Mouse (Mus musculus): ENCODE measurements at regions not wholly inside any gene's neighbourhood (a gene's known extent, or its start where the extent isn't known, plus 50 kb on each side); places are given as distances from the start of the nearest gene placed in this dataset.
"Not testable (repeated sequence)": the region's sequence is repeated elsewhere in the genome, so short reads cannot be mapped to it uniquely, and the experiment has no call there.

DNA sequence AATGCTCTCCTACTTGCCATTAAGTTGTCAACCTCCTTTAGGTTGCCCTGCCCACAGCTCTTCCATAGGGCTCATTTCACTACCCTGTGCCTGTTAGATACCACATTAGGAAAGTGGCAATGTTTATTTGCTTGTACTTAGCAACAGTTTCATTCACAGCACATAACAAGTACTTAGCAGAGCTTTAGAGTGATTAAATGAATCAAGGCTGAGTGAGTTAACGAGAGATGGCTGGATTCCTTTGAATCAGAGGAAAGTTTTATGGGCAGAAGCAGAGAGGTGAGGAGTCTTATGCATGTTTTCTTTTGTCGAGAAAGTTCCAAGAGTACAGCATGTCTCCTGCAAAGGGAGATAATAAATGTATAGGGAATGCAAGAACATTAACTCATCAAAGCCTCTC lies 60.5 kb downstream of the Ptgs2 start:
- DNase-seq (ENCODE audit: low spot score in 2 of 2), result no peak

DNA sequence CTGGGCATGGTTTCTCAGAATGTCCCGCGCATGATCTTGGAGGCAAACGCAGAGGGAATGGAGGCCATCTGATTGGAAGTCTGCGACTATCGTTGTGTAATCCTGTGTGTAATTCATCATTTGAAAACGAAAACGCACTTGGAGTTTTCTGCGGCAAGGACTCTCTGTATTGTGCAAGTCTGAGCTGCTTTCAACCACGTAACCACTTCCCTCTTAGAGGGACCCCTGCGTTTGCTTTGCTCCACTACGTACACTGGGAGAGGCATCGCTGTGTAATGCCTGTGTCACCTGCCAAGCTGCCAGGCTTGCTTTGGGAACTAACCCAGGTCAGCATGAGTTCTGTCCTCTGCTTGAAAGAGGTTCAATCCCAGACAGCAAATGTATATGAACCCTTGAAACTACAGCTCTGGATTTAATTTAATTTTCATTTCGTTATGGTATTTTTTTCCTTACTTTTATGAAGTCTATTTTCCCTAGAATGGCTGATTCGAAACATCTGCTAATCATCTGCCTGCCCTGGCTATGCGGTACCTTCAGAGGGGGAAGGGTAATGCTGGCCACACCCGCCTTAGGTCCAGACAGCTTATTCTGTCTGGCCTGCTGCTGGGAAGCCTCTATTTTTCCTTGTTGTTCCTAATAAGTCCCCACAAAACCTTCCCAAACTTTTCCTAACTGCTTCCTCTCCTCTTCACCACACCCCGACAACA lies 65.2 kb downstream of the Ptgs2 start:
- peak in 1 of 2 experiments; percentile 3 for DNase-seq (ENCODE audit: low spot score in 2 of 2)

DNA sequence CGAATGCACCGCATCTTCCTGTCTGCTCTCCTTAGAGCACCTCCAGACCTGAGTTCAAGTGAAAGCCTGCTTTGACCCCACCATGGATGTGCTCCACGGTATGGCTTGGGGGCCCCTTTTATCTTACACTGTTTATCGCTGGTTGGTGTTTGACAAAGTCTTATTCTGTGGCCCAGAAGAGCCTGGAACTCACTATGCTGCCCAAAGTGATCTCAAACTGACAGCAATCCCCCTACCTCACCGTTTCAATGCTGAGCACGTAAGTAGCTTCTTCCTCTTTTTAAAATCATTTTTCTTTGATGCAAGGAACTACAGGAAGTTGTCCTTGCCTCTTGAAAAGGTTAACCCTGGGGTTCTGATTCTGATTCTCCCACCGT lies 65.8 kb downstream of the Ptgs2 start:
- no peak for DNase-seq (ENCODE audit: low spot score in 2 of 2)

- no peak for DNase-seq (ENCODE audit: low spot score in 2 of 2)
Observed at GRCm38 (mm10) chr1:150167172-150167571, 67.3 kb downstream of the Ptgs2 start.

- DNase-seq (ENCODE audit: low spot score in 2 of 2), result no peak
Observed at GRCm38 (mm10) chr1:150174204-150174603, 74.4 kb downstream of the Ptgs2 start.

DNA sequence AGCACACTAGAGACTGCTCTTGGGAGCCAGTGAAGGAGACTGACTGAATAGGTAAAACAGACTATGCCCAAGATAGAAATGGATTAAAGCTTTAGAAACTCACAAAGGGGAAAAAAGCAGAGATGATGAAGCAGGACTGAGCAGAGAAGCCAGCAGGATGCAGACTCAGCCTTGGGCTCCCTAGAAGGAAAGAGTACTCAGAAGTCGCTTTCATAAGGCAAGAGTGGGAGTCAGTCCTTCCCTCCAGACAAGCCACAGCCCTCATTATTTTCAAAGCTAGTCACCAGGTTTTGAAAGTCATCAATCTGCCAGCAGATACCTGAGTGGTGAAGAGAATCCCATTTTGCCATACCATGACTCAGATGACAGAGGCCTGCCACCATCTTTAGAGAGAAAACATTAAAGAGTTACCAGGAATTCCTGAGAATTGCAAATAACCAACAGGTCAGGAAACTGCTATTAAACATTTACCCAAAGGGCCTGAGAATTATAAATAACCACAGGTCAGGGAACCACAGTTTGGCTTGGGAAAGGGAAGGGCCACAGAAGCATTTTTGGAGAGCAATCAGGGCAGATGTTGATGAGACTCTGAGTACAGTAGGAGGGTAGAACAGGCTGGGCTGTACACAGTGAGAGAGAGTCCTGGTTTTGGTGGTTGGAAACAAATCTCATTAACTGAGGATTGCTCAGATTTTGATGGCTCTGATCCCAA lies 77.4 kb downstream of the Ptgs2 start:
- no peak for DNase-seq (ENCODE audit: low spot score in 2 of 2)

- no peak for DNase-seq (ENCODE audit: low spot score in 2 of 2)
Observed at GRCm38 (mm10) chr1:150202022-150202421, 102.2 kb downstream of the Ptgs2 start.

DNA sequence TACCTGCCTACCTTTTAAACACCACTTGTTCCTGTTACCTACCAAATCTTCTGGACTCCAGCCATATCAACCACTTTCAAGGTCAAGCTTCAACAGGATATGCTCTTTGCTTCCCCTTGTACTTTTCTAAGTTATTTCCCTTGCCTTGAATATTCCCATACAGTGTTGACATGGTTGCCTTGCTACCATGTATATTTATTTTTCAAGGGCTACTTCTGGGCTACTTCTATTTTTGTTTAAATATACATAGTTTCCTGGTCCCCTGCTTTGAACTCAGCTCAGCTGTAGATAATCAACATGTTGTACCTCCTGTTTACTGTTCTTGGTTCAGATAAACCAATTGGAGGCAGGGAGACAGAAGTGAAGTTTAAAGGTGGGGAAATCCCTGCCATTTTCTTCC lies 106.8 kb upstream of the Pdc start:
- no peak for DNase-seq (ENCODE audit: low spot score in 2 of 2)

- no peak for DNase-seq (ENCODE audit: low spot score in 2 of 2)
Observed at GRCm38 (mm10) chr1:150216672-150217071, 102.5 kb upstream of the Pdc start.

GRCm38 (mm10) chr1:150218802-150219201 lies 100.4 kb upstream of the Pdc start:
- no peak for DNase-seq (ENCODE audit: low spot score in 2 of 2)

- no peak for DNase-seq (ENCODE audit: low spot score in 2 of 2)
Observed at GRCm38 (mm10) chr1:150225529-150225928, 93.7 kb upstream of the Pdc start.

GRCm38 (mm10) chr1:150239504-150239903 lies 79.7 kb upstream of the Pdc start:
- DNase-seq (ENCODE audit: low spot score in 2 of 2), result not testable (repeated sequence)

DNA sequence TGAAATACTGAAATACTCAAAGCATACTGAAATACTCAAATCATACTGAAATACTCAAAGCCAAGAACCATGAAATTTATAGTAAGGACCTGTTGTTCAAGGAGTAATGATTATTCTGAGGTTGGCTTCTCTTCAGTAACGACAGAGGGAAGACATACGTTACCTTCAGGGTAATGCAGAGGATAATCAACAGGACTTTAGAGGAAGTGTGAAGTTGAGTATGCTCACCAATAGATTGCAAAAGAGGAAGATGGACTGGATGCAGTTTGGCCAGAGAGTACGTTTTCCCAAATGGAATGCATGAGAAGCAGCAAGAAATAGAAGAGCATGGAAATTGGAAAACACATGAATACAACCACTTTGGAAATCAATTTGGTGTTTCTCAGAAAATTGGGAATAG lies 79.1 kb upstream of the Pdc start:
- DNase-seq (ENCODE audit: low spot score in 2 of 2), result no peak

DNA sequence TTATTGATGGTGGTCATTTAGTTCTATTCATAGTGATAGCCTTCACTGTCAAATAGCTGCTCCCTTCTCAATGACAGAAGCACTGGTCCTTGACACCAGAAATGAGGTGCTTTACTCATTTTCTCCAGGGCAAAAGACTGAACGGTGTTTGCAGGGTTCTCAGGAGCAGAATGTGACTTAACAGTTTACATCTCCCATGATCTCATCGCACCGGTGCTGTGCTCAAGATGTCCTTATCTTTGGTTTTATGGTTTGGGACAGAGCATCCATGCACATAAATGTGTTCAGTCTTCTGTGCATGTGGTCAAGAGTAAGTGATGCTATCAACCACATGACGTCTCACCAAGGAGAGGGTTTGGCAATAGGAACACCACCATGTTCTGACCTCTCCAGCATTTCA lies 78.1 kb upstream of the Pdc start:
- no peak for DNase-seq (ENCODE audit: low spot score in 2 of 2)

GRCm38 (mm10) chr1:150242108-150242507 lies 77.1 kb upstream of the Pdc start:
- no peak for DNase-seq (ENCODE audit: low spot score in 2 of 2)

- DNase-seq (ENCODE audit: low spot score in 2 of 2), result no peak
Observed at GRCm38 (mm10) chr1:150244916-150245315, 74.3 kb upstream of the Pdc start.

DNA sequence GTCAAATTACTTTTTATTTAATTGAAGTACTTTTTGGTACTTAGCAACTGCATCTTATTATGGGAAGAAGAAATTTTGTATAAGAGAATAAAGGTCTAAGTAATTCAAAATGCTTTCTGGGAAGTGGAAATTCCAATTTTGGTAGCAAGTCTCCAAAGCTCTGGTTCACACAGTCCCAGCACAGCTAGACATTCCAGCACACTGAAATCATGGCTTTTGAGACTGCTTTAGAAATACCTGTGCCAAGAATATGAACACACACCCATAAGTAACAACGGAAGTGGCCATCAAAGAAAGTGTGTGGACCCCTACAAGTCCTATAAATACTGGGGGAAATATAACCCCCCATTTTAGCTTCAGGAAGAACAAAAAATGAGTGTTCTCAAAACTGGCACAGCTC lies 67.8 kb upstream of the Pdc start:
- DNase-seq (ENCODE audit: low spot score in 2 of 2), result no peak

- no peak for DNase-seq (ENCODE audit: low spot score in 2 of 2)
Observed at GRCm38 (mm10) chr1:150251876-150252275, 67.3 kb upstream of the Pdc start.

DNA sequence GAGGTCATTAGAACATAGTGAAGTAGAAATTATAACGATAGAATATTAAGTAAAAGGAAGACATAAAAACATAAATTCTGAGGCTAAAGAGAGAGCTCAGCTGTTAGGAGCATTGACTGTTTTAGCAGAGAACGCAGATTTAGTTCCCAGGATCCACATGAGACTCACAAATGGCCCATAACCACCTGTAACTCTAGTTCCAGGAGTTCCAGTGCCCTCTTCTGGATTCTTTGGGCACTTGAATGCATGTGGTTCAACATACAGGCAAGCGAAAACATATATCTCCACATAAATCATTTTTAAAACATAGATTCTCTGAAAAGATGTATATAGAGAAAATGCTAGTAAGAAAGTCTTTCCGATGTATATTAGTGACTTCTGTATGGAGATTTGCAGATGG lies 61.6 kb upstream of the Pdc start:
- DNase-seq (ENCODE audit: low spot score in 2 of 2), result no peak

GRCm38 (mm10) chr1:150260355-150260754 lies 58.9 kb upstream of the Pdc start:
- no peak for DNase-seq (ENCODE audit: low spot score in 2 of 2)

GRCm38 (mm10) chr1:150266502-150266901 lies 52.7 kb upstream of the Pdc start:
- DNase-seq (ENCODE audit: low spot score in 2 of 2), result peak in 1 of 2 experiments; percentile 12

DNA sequence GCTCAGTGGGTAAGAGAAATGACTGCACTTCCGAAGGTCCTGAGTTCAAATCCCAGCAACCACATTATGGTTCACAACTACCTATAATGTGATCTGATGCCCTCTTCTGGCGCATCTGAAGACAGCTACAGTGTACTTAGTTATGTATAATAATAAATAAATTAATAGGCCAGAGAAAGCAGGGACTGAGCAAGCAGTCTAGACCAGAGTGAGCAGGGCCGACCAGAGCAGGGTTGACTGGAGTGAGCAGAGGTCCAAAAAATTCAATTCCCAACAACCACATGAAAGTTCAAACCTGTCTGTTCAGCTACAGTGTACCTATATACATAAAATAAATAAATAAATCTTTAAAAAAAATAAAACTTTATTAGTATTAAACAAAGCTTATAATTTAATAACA lies 52.2 kb upstream of the Pdc start:
- DNase-seq (ENCODE audit: low spot score in 2 of 2), result no peak
